Mouse (Mus musculus) midbrain, postnatal 0 days (tissue): Measurements from ENCODE around the gene Tesk2. TPM values are rescaled to one million over a fixed set of nuclear protein-coding genes. Genes with fewer than 3 reads are reported as not detected.

Source experiments
- ATAC-seq: fragments of 200-750 bp; cut with Nextera tagmentation; 2 replicates; pipeline ENCODE4 v1.8.0; 2017; ENCODE audit warnings: moderate number of reproducible peaks, mild to moderate bottlenecking, moderate TSS enrichment, moderate library complexity; ENCODE audit not compliant: low FRiP score
- DNase-seq: peaks from one replicate; pipeline ENCODE4 v3.0.0-alpha.2; 2015; ENCODE audit warnings: low spot score
- H3K27ac ChIP-seq: fragments of 300-500 bp; sonication (generic); 2 replicates; pipeline ENCODE4 v1.5.1; 2014; ENCODE audit warnings: low read depth, mild to moderate bottlenecking, low read length, mixed read lengths
- H3K27me3 ChIP-seq: fragments of 300-500 bp; sonication (generic); 2 replicates; pipeline ENCODE4 v1.6.1; 2014; ENCODE audit warnings: low read length, control low read depth, mixed read lengths; ENCODE audit not compliant: insufficient read depth
- H3K36me3 ChIP-seq: fragments of 300-500 bp; sonication (generic); 2 replicates; pipeline ENCODE4 v1.6.1; 2014; ENCODE audit warnings: low read length, control low read depth, mixed read lengths; ENCODE audit not compliant: insufficient read depth
- H3K4me1 ChIP-seq: fragments of 300-500 bp; sonication (generic); 2 replicates; pipeline ENCODE4 v1.6.1; 2014; ENCODE audit warnings: mild to moderate bottlenecking, control low read depth, antibody characterized with exemption, low read length, mixed read lengths; ENCODE audit not compliant: insufficient read depth
- H3K4me2 ChIP-seq: fragments of 300-500 bp; sonication (generic); 2 replicates; pipeline ENCODE4 v1.6.1; 2014; ENCODE audit warnings: low read depth, mild to moderate bottlenecking, low read length, mixed read lengths; ENCODE audit not compliant: poor library complexity, severe bottlenecking
- H3K4me3 ChIP-seq: fragments of 300-500 bp; sonication (generic); 2 replicates; pipeline ENCODE4 v1.5.1; 2014; ENCODE audit warnings: low read depth, mild to moderate bottlenecking, low read length, moderate library complexity
- H3K9ac ChIP-seq: fragments of 300-500 bp; sonication (generic); replicated peaks from 2 replicates; pipeline ENCODE4 v1.6.1; 2014; ENCODE audit warnings: mild to moderate bottlenecking, low read length, moderate library complexity, mixed read lengths; ENCODE audit not compliant: poor library complexity, severe bottlenecking
- H3K9me3 ChIP-seq: fragments of 300-500 bp; sonication (generic); 2 replicates; pipeline ENCODE4 v1.6.1; 2016; ENCODE audit warnings: low read length, control low read depth
- CTCF ChIP-seq: IDR thresholded peaks from 2 replicates; pipeline ENCODE4 v1.5.1; 2016; ENCODE audit warnings: antibody characterized with exemption, mild to moderate bottlenecking
- WGBS: fragments of 180-500 bp; shearing (Covaris S2); extraction: QIAGEN DNeasy Blood & Tissue Kit; methylation state at CpG from one replicate; pipeline ENCODE4 v1.1.7; 2014; 5-methylcytosine and 5-hydroxymethylcytosine counted together
- polyA plus RNA-seq: library from polyadenylated mRNA; unstranded; fragments of >200 nt; fragmentation: Nextera tagmentation; extraction: Ambion mirVana; gene quantifications from 2 replicates; pipeline ENCODE4 v1.2.1, GENCODE M21; 2015
- total RNA-seq: library from RNA; depleted of rRNA; stranded (reverse); fragments of >200 nt; gene quantifications from 2 replicates; pipeline ENCODE4 v1.2.3, GENCODE M21; 2014

Gene Tesk2
- total and polyA plus RNA-seq, 2 experiments from 2014 or later = 0.77 to 1.6 TPM

GRCm38 (mm10) chr4:116708791-116709390, 11.9 kb upstream of the Tesk2 start:
- ATAC-seq = peak; percentile 24
- no peaks in the 10 kb centered on the region for H3K9me3 ChIP-seq
- H3K27me3 ChIP-seq = no peaks in the 10 kb centered on the region
- H3K4me2 ChIP-seq = peak overlapping the region; percentile 78
- H3K9ac ChIP-seq = peak overlapping the region; percentile 46
- no peak for DNase-seq
- peak overlapping the region; percentile 36 for H3K4me3 ChIP-seq
- H3K36me3 ChIP-seq = no peaks in the 10 kb centered on the region
- WGBS = 6% methylated on average over 9 of the region's 9 CpGs
- H3K27ac ChIP-seq = no peak overlapping the region
- no peak for TF ChIP-seq CTCF
- no peaks in the 10 kb centered on the region for H3K4me1 ChIP-seq

- Histone ChIP-seq H3K4me1 (no peaks in the 10 kb centered on the region), H3K27me3 (no peaks in the 10 kb centered on the region), H3K4me3 (no peak overlapping the region), H3K4me2 (no peak overlapping the region), H3K9me3 (no peaks in the 10 kb centered on the region), H3K27ac (no peak overlapping the region), H3K9ac (no peak overlapping the region), H3K36me3 (no peaks in the 10 kb centered on the region)
- no peak for TF ChIP-seq CTCF
- WGBS = 91% methylated on average over 2 of the region's 2 CpGs
- ATAC-seq = no peak
- no peak for DNase-seq
These were observed 10.6 kb upstream of the Tesk2 start for GRCm38 (mm10) chr4:116710154-116710553.

DNA sequence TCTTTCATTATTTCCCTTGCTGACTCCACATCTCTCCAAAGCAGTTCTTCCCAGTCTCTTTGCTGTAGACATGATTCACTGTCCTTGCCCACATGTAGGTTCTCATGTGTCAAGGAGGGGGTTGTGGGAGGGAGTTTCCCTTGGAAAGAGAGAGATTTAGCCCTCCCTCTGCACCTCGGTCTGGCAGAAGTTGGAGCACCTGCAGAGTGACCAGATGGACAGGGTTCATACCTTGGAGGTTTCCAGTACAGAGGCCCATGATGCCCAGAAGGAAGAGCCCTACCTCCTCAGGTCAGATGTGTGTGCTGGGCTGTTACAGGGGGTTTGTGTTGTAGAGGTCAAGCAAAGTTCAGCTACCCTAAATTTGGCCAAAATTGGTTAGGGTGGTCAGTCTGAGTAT, 8.2 kb upstream of the Tesk2 start:
- Histone ChIP-seq H3K9ac (no peak overlapping the region), H3K36me3 (no peaks in the 10 kb centered on the region), H3K4me3 (no peak overlapping the region), H3K9me3 (no peaks in the 10 kb centered on the region), H3K4me2 (no peak overlapping the region), H3K4me1 (no peaks in the 10 kb centered on the region), H3K27ac (no peak overlapping the region), H3K27me3 (no peaks in the 10 kb centered on the region)
- no peak for TF ChIP-seq CTCF
- 85% methylated on average over 1 of the region's 1 CpGs for WGBS
- DNase-seq (no peak), ATAC-seq (no peak)

- Histone ChIP-seq H3K9me3 (no peaks in the 10 kb centered on the region), H3K27me3 (no peaks in the 10 kb centered on the region), H3K27ac (no peak overlapping the region), H3K4me3 (no peak overlapping the region), H3K4me2 (no peak overlapping the region), H3K4me1 (no peaks in the 10 kb centered on the region), H3K36me3 (no peaks in the 10 kb centered on the region), H3K9ac (no peak overlapping the region)
- WGBS = 15% methylated on average over 3 of the region's 3 CpGs
- ATAC-seq (peak; percentile 61; the same call in 1 of the 2 replicates), DNase-seq (peak; percentile 95)
- peak; percentile 87 for TF ChIP-seq CTCF
These were observed 1.4 kb upstream of the Tesk2 start for GRCm38 (mm10) chr4:116719396-116719795.

GRCm38 (mm10) chr4:116721098-116721628, 415 bp downstream of the Tesk2 start:
- no peaks in the 10 kb centered on the region for H3K4me1 ChIP-seq
- TF ChIP-seq CTCF = no peak
- no peaks in the 10 kb centered on the region for H3K27me3 ChIP-seq
- peak overlapping the region; percentile 59 for H3K4me3 ChIP-seq
- no peaks in the 10 kb centered on the region for H3K9me3 ChIP-seq
- ATAC-seq (peak; percentile 50), DNase-seq (peak; percentile 8)
- H3K36me3 ChIP-seq = no peaks in the 10 kb centered on the region
- peak overlapping the region; percentile 95 for H3K4me2 ChIP-seq
- WGBS = under 1% methylated on average over 29 of the region's 29 CpGs
- H3K27ac ChIP-seq = peak overlapping the region; percentile 13; the same call in 1 of the 2 replicates
- H3K9ac ChIP-seq = peak overlapping the region; percentile 61

- no peak overlapping the region for H3K4me2 ChIP-seq
These were observed 1.5 kb downstream of the Tesk2 start for GRCm38 (mm10) chr4:116722230-116722629.

More at GRCm38 (mm10) chr4:116722230-116722629, 1.5 kb downstream of the Tesk2 start:
- no peaks in the 10 kb centered on the region for H3K36me3 ChIP-seq
- no peak overlapping the region for H3K27ac ChIP-seq
- H3K4me1 ChIP-seq = no peaks in the 10 kb centered on the region
- H3K27me3 ChIP-seq = no peaks in the 10 kb centered on the region
- 48% methylated on average over 7 of the region's 7 CpGs for WGBS
- H3K9ac ChIP-seq = no peak overlapping the region
- no peak for DNase-seq
- no peak for ATAC-seq
- no peak overlapping the region for H3K4me3 ChIP-seq
- no peaks in the 10 kb centered on the region for H3K9me3 ChIP-seq
- TF ChIP-seq CTCF = no peak
